Mouse (Mus musculus): ENCODE measurements at regions not wholly inside any gene's neighbourhood (a gene's known extent, or its start where the extent isn't known, plus 50 kb on each side); places are given as distances from the start of the nearest gene placed in this dataset.

DNA sequence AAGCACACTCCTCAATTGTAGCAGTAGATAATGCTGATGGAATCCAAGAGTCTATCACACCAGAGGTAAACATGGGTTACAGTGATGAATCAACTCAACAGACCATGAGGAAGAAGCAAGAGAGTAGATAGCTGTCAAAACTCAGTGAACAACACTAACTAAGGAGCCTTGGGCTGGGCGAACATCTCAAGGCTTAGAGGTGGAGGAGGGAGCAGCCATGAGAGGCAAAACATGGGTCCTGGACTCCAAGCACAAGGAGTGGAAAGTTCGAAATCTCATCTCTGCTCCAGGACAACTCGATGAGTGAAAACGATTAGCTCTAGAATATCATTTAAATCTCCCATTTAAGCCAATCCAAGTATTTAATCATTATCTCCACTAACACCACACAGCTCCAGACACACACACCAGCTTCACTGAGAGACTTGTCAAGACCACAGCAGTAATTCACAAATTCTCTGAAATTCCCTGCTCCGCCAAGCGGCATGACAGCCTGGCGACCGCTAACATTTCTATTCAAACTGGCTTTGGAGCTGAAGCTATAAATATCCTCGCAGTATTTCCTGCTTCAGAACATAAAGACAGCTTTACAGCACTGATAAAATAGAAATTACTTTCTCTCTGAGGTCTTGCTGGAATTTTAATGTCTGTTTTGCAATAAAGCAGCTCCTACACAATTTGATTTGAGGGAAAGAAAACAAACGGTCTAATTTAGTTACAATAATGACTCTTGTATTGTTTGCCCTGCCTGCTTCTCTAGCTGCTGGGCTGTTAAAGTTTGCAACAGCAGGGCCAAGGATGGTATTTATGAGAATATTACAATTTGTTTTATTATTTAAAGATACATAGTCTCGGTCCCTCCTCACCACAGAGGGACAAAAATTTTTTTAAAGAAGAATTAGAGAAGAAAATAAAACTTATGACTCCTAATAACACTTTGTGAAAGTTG, 469.3 kb upstream of the Plxna2 start:
- ATAC-seq (ENCODE audit: borderline replicate concordance, extremely low read depth, low FRiP score, low TSS enrichment), result peak; percentile 11; the same call in 1 of the 2 replicates
- H3K9ac ChIP-seq, result no peak overlapping the region
- H3K4me1 ChIP-seq, result 0 out of 2 replicates have a peak, but pooled peaks cover 6% of the 10 kb centered on the region
- 41% methylated on average over 11 of the region's 11 CpGs for WGBS
- no peaks in the 10 kb centered on the region for H3K9me3 ChIP-seq
- H3K36me3 ChIP-seq, result no peaks in the 10 kb centered on the region
- no peak overlapping the region for H3K4me3 ChIP-seq
- H3K27ac ChIP-seq, result peak overlapping the region; percentile 41
- H3K4me2 ChIP-seq, result no peak overlapping the region
- H3K27me3 ChIP-seq, result no peaks in the 10 kb centered on the region

DNA sequence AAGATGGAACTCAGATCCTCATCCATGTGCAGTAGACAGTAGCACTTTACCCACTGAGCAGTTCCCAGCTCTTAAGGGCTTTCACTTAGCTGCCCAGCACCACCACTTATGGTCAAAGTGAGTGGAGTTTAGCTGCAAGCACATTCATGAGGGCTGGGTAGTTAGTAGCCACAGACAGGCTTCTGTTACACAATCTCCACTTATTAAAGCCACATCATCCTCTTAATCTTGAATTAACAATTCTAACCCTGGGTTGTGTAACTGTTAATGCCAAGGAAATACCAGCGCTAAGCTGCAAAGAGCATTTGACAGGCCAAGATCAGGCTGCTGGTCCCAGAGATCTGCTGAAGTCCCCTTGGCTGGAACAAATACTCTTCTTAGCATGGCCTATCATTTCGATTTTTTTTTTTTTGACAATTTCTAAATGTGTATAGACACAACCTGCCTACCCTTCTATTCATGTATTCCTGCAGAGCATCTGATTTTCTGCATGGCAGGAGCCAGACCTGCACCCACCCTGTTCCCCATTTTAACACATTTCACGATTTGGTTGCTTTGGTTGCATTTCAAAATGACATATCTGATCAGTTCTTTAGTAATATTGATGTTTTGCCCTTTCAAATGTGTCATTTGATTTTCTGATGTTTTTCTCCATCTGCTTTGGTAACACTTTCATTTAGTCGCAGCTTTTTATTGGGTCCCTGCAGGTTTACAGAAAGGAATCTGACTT, 500.2 kb upstream of the Plxna2 start:
- Histone ChIP-seq H3K4me2 (no peak overlapping the region), H3K4me1 (no peaks in the 10 kb centered on the region), H3K4me3 (no peak overlapping the region), H3K9me3 (no peaks in the 10 kb centered on the region), H3K27ac (no peak overlapping the region), H3K36me3 (no peaks in the 10 kb centered on the region), H3K27me3 (no peaks in the 10 kb centered on the region), H3K9ac (no peak overlapping the region)
- WGBS, result 74% methylated on average over 4 of the region's 4 CpGs
- ATAC-seq (ENCODE audit: borderline replicate concordance, extremely low read depth, low FRiP score, low TSS enrichment), result no peak

DNA sequence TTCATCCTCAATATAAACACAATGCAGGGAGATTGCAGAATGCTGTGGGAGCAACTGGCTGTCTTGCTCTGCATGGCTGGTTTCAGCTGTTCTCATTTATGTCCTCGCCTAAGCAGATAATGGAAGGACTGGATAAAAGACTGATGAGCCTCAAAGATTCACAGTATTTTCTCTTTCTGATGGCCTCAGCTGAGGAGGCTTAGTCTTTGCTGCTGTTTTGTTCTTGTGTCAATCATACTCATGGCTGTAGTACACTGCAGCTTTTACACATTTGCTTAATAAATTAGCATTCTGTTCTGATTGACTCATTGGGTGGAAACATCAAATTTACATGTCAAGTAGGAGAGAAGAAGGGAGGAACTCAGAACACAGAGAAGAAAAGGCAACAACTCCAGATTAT, 503.6 kb upstream of the Plxna2 start:
- Histone ChIP-seq H3K36me3 (no peaks in the 10 kb centered on the region), H3K4me3 (no peak overlapping the region), H3K27ac (no peak overlapping the region), H3K4me2 (no peak overlapping the region), H3K9ac (no peak overlapping the region), H3K9me3 (no peaks in the 10 kb centered on the region), H3K4me1 (no peaks in the 10 kb centered on the region), H3K27me3 (no peaks in the 10 kb centered on the region)
- WGBS, result 69% methylated on average over 1 of the region's 1 CpGs
- ATAC-seq (ENCODE audit: borderline replicate concordance, extremely low read depth, low FRiP score, low TSS enrichment), result no peak

DNA sequence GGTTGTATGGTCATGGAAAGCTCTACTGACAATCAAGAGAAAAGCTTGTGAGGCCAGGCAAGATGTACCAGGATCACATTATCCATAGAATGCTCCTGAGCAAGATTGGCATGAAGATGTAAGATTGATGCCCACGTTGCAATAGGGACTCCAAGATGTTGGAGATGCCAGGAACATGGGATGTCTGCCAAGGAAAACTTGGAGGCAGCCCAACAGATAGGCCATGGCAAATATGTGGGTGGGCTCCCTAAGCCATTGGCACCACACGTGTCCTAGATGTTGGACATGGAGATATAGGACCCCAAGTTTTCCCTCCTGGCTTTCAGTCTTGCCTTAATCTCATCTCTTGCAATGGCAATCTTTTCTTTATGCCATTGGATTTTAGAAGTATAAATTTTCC, 506.1 kb upstream of the Plxna2 start:
- Histone ChIP-seq H3K27me3 (no peaks in the 10 kb centered on the region), H3K4me1 (no peaks in the 10 kb centered on the region), H3K4me3 (no peak overlapping the region), H3K9ac (no peak overlapping the region), H3K36me3 (no peaks in the 10 kb centered on the region), H3K9me3 (no peaks in the 10 kb centered on the region), H3K27ac (no peak overlapping the region), H3K4me2 (no peak overlapping the region)
- no peak for ATAC-seq (ENCODE audit: borderline replicate concordance, extremely low read depth, low FRiP score, low TSS enrichment)
- WGBS, result 65% methylated on average over 2 of the region's 2 CpGs

DNA sequence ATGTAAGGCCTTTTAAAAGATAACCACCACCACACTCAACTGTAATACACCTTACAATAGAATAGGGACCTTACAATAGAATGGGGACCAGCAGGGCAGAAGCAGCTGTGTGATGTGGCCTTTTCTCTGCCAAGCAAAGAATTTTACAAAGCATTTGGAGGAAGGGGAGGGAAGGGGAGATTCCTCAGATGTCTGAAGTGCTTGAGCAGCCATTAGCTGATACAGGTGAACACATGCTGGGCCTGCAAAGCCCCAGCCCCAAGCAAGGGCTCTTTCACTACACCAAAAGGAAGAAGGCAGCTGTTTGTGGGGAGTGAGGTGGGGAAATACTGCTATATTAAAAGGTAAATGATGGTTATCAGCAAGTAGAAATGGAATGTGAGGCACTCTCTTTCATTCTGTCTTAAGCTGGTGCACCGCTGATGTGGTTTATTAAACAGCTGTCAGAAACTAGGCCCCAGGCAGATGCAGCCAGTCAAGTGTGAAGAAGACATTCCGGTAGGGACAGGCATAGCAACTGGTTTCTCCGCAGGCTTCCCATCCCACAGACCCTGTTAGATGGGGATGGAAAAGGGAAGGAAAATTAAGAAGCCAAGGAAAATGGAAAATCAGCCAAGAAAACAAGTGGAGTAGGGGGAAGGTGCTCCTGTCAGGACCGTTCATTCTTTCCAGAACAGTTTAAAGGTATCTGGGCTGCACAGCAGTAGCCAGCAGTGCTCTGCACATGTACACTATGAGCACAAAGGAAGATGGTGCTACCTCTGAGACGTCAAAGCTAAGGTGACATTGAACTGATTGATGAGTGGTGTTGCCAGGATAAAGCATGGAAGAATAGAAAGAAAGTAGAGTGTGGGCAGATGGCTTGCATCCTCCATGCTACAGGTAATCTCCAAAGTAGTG, 508.6 kb upstream of the Plxna2 start:
- no peak overlapping the region for H3K9ac ChIP-seq
- no peak for ATAC-seq (ENCODE audit: borderline replicate concordance, extremely low read depth, low FRiP score, low TSS enrichment)
- WGBS, result 57% methylated on average over 5 of the region's 5 CpGs

DNA sequence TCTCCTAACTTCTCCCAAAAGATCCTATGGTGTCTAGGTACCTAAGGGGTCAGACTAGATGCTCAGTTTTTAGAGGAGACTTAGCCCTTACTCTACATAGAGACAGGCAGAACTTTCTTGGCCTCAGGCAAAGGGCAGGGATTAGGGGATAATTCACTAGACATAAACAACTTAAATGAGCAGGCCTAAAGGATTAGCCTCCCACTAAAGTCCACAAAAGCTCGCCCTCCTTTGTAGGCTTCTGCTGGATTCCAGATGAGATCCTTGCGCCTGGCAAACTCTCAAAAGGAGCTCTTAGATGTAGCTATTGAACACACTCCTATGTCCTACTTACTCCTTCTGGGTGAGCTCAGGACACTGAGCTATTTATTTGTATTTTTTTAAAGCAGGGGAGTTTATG, 509.9 kb upstream of the Plxna2 start:
- Histone ChIP-seq H3K27ac (no peak overlapping the region), H3K9ac (no peak overlapping the region), H3K9me3 (no peaks in the 10 kb centered on the region), H3K27me3 (no peaks in the 10 kb centered on the region), H3K4me1 (no peaks in the 10 kb centered on the region), H3K4me3 (no peak overlapping the region), H3K4me2 (no peak overlapping the region), H3K36me3 (no peaks in the 10 kb centered on the region)
- WGBS, result 57% methylated on average over 2 of the region's 2 CpGs
- ATAC-seq (ENCODE audit: borderline replicate concordance, extremely low read depth, low FRiP score, low TSS enrichment), result no peak

More for the DNA sequence above, 508.6 kb upstream of the Plxna2 start:
- Histone ChIP-seq H3K4me2 (no peak overlapping the region), H3K9me3 (no peaks in the 10 kb centered on the region), H3K27ac (no peak overlapping the region), H3K36me3 (no peaks in the 10 kb centered on the region), H3K27me3 (no peaks in the 10 kb centered on the region), H3K4me1 (no peaks in the 10 kb centered on the region), H3K4me3 (no peak overlapping the region)

DNA sequence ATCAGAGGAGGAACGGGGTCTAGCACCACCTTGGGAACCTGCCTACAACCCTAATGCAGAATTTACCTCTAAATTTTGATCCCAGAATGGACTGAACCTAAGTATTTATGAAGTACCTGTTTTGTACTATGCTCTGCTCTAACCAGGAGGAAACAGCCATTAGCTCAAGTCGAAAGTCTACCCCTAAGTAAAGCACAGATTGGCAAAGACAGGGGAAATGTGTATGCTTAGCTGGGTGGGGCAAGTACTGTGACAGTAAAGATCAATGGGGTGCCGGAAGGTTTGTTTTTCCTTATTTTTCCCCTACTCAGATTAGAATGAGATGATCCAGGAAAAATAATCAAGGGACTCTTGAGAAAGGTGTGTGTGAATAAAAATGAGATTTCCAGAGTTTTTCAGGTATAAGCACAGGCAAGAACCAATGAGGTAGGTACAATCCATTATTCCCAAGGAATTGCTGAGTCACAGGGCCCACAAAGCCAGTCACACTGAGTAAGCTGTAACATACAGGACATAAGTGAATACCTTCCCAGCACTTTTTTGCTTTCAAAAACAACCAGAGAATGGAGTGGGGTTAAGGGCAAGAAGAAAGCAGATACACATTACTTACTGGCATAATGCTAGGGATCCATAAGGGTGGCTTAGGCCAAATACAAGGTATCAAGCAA, 510.6 kb upstream of the Plxna2 start:
- Histone ChIP-seq H3K4me3 (no peak overlapping the region), H3K27me3 (no peaks in the 10 kb centered on the region), H3K4me1 (no peaks in the 10 kb centered on the region), H3K4me2 (no peak overlapping the region), H3K9ac (no peak overlapping the region), H3K9me3 (no peaks in the 10 kb centered on the region), H3K36me3 (no peaks in the 10 kb centered on the region), H3K27ac (no peak overlapping the region)
- 69% methylated on average over 3 of the region's 3 CpGs for WGBS
- ATAC-seq (ENCODE audit: borderline replicate concordance, extremely low read depth, low FRiP score, low TSS enrichment), result no peak

DNA sequence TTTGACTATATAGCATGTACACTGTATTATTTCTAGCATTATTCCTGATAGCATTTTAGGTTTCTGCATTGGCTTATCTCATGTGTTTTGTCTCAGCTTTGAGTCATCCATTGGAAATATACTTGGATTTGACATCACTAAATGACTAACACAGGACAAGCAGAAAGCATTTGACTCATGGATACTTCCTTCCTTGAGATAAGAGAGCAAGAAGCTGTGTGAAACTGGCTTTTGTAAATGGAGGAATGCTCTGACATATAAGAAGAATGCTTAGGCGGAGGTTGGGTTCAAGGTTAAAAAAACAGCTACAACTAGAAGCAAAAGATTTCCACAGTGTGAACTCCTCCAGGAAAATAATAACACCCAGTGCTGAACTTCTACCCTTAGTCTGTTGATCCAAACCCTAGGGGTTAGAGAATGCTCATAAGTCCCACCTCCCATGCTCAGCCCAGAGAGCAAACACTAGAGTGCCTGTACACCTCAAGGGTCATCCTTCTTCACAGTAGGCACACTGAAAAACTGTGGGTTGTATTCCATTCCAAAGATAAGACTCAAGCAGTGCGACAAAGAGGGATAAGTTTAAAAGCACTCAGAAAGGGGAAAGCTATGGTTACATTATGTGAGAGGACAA, 528.0 kb upstream of the Plxna2 start:
- WGBS, result 49% methylated on average over 2 of the region's 2 CpGs
- no peak overlapping the region for H3K9ac ChIP-seq
- peak; percentile 70; the same call in 1 of the 2 replicates for ATAC-seq (ENCODE audit: borderline replicate concordance, extremely low read depth, low FRiP score, low TSS enrichment)

DNA sequence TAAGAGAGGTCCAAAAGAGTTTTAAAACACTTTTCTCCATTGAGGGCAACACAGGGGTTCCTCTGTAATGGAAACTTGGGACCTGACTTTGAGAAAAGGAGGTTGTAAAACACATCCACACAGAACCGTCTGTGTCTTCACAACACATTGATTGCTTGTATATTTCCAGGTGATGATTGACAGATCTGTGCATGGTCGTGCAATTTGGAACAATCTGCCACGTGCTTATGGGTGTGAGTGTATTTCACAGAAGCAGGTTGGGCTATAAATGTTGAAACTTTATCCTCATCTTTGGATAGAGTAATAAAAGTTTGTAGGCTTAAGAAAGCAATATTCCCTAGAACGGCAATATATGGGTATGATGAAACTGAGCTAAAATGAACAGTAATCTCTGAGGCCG, 559.5 kb upstream of the Plxna2 start:
- Histone ChIP-seq H3K9ac (no peak overlapping the region), H3K9me3 (no peaks in the 10 kb centered on the region), H3K4me3 (no peak overlapping the region), H3K4me2 (no peak overlapping the region), H3K27me3 (no peaks in the 10 kb centered on the region), H3K4me1 (no peaks in the 10 kb centered on the region), H3K27ac (no peak overlapping the region), H3K36me3 (no peaks in the 10 kb centered on the region)
- ATAC-seq (ENCODE audit: borderline replicate concordance, extremely low read depth, low FRiP score, low TSS enrichment), result no peak
- 73% methylated on average over 5 of the region's 5 CpGs for WGBS

More for the DNA sequence above, 528.0 kb upstream of the Plxna2 start:
- H3K9me3 ChIP-seq, result no peaks in the 10 kb centered on the region
- H3K4me2 ChIP-seq, result no peak overlapping the region
- no peak overlapping the region for H3K27ac ChIP-seq
- no peaks in the 10 kb centered on the region for H3K27me3 ChIP-seq
- no peaks in the 10 kb centered on the region for H3K36me3 ChIP-seq
- no peaks in the 10 kb centered on the region for H3K4me1 ChIP-seq
- no peak overlapping the region for H3K4me3 ChIP-seq

DNA sequence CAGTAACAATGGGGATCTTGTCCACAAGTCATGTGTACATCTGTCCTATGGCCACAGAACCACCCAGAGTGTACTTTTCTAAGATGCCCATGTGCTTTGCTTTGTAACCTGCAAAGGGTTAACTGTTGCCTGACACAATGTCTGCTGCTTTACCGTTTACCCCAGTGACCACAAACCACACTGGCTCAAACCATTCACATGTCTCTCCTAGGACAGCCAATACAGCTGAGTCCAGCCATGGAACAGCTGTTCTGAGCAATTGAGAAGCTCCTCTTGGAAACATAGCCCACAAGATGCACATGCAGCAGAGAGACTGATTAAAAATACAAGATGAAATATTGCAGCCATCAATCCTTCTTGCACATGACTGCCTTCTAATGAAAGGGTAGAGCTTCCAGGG, 561.5 kb upstream of the Plxna2 start:
- Histone ChIP-seq H3K9ac (no peak overlapping the region), H3K27me3 (no peaks in the 10 kb centered on the region), H3K4me2 (no peak overlapping the region), H3K27ac (no peak overlapping the region), H3K9me3 (no peaks in the 10 kb centered on the region), H3K4me1 (no peaks in the 10 kb centered on the region), H3K36me3 (no peaks in the 10 kb centered on the region), H3K4me3 (no peak overlapping the region)
- ATAC-seq (ENCODE audit: borderline replicate concordance, extremely low read depth, low FRiP score, low TSS enrichment), result no peak
- 9% methylated on average over 1 of the region's 1 CpGs for WGBS
